Mouse (Mus musculus): Measurements from ENCODE around the gene Tmem140.

- TF ChIP-seq HCFC1 (IDR thresholded peaks at IDR 0.05; ENCODE audit: low read depth, low read length) (no peak), USF1 (IDR thresholded peaks at IDR 0.05; ENCODE audit: low read depth, low read length) (peak; percentile 81), POLR2A (IDR thresholded peaks at IDR 0.05; ENCODE audit: control insufficient read depth in 1 of 2, insufficient read depth in 1 of 2, low read depth in 1 of 2, low read length in 2 of 2, poor library complexity in 1 of 2) (no peak), NRF1 (IDR thresholded peaks at IDR 0.05; ENCODE audit: insufficient read depth, low read depth, low read length, poor library complexity, severe bottlenecking) (no peak), GATA1 (IDR thresholded peaks at IDR 0.05; ENCODE audit: low read depth, low read length) (peak; percentile 47; the same call in 1 of the 2 replicates), CTCF (IDR thresholded peaks at IDR 0.05 in 2 of 3, conservative IDR thresholded peaks at IDR 0.05 in 1 of 3; ENCODE audit: control insufficient read depth in 1 of 3, insufficient read depth in 1 of 3, low read depth in 2 of 3, low read length in 3 of 3, poor library complexity in 1 of 3, severe bottlenecking in 1 of 3) (no peak), USF2 (IDR thresholded peaks at IDR 0.05; ENCODE audit: borderline replicate concordance in 1 of 2, insufficient read depth in 1 of 2, low read depth in 1 of 2, low read length in 2 of 2) (0 out of 4 replicates have a peak, but pooled peaks of 1 of the 2 experiments have one; percentile 8), GABPA (IDR thresholded peaks at IDR 0.05; ENCODE audit: low read depth, low read length) (no peak), RAD21 (IDR thresholded peaks at IDR 0.05; ENCODE audit: low read depth, low read length) (no peak), MAX (IDR thresholded peaks at IDR 0.05; ENCODE audit: low read length) (no peak), CHD1 (IDR thresholded peaks at IDR 0.05; ENCODE audit: low read depth, low read length) (no peak), MYB (IDR thresholded peaks at IDR 0.05; ENCODE audit: low read depth, low read length) (no peak), ZMIZ1 (IDR thresholded peaks at IDR 0.05; ENCODE audit: low read depth, low read length) (no peak)
Measured at GRCm38 (mm10) chr6:34899127-34899526, 36.2 kb downstream of the Tmem140 start.

All from MEL (cell line).